Mouse (Mus musculus) induced T-regulatory cell, adult 2 months (primary cell): ENCODE measurements around the gene Fgfr2.

Source experiments
- DNase-seq: peaks from one replicate; pipeline ENCODE4 v3.0.0-alpha.2; 2012; ENCODE audit warnings: low read depth

Gene Fgfr2

GRCm38 (mm10) chr7:130894931-130895617, 2228.1 kb downstream of the Fgfr2 start:
- DNase-seq = no peak

GRCm38 (mm10) chr7:130892973-130893372, 2230.2 kb downstream of the Fgfr2 start:
- DNase-seq = peak; percentile 57

- DNase-seq = no peak
These were observed 2232.3 kb downstream of the Fgfr2 start for GRCm38 (mm10) chr7:130890871-130891270.

DNA sequence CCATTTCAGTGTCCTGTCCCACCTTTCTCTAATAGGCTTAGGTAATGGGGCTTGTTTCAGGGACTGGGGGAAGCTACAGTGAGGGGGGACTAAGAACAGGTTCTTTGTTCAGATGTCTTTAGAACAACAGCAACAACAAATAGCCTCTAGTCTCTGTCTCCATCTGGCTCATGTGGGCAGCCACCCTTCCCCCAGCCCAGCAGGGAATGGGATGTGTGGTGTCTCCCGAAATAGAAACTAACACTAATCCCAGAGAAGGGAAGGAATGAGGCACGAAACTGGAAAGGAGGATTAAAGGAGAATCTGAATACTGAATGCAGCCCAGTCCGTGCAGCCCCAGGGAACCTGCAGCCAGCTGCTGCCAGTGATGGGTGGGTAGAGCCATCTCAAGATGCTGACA, 2235.2 kb downstream of the Fgfr2 start:
- no peak for DNase-seq

DNA sequence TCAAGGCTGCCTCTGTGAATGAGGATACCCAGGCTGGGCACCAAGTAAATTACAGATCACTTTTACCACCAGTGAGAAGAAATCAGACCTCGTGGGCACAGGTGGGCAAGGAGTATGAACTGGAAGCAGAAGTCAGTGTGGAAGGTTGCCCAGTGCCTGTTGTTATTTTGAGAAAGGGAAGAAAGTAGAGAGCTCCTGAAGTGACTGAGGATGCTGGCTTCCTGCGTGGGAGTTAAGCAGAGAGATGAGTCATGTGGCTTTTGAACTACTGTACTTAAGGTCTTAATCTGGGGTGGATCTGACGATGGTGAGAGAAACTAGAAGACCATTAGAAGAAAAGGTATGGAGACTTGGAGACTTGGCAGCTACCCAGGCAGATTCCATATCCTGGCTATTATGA, 2236.9 kb downstream of the Fgfr2 start:
- DNase-seq = peak; percentile 53

DNA sequence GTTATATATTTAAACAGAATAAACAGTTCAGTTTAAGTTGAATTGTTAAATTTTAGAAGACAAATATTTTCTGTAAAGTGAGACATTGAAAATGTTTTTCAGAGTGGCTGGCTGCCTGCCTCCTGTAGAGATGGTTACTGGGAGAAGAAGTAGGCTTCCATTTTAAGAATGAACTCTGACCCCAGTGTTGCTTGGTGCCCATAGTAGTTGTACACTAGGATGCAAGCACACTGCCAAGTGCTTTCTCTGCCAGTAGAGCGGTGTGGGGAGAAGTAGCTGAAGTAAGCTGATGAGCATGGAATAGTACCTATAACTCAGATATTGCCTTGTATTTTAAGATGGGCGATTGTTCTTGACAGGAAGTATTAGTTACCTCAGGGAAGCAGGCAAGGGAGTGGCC, 2239.0 kb downstream of the Fgfr2 start:
- DNase-seq = no peak

- no peak for DNase-seq
These were observed 2255.9 kb downstream of the Fgfr2 start for GRCm38 (mm10) chr7:130867256-130867655.

DNA sequence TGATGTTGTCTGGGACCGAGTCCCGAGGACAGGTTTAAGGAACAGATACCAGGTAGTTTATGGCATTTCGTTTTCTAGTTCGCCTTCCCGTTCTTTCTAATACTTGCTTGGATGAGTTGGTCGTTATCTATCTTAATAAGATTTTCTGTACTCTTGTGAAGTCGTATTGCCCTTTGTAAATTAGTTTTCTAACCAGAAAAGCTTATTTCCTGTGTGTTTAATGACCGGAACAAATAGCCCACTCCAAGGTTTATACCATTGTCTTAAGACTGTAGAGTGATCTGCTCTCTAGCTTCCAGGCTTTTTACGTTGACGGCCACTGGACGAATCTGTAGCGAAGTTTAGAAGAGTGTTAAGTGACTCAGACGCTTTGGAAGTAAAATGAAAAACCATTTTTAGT, 2256.5 kb downstream of the Fgfr2 start:
- no peak for DNase-seq

DNA sequence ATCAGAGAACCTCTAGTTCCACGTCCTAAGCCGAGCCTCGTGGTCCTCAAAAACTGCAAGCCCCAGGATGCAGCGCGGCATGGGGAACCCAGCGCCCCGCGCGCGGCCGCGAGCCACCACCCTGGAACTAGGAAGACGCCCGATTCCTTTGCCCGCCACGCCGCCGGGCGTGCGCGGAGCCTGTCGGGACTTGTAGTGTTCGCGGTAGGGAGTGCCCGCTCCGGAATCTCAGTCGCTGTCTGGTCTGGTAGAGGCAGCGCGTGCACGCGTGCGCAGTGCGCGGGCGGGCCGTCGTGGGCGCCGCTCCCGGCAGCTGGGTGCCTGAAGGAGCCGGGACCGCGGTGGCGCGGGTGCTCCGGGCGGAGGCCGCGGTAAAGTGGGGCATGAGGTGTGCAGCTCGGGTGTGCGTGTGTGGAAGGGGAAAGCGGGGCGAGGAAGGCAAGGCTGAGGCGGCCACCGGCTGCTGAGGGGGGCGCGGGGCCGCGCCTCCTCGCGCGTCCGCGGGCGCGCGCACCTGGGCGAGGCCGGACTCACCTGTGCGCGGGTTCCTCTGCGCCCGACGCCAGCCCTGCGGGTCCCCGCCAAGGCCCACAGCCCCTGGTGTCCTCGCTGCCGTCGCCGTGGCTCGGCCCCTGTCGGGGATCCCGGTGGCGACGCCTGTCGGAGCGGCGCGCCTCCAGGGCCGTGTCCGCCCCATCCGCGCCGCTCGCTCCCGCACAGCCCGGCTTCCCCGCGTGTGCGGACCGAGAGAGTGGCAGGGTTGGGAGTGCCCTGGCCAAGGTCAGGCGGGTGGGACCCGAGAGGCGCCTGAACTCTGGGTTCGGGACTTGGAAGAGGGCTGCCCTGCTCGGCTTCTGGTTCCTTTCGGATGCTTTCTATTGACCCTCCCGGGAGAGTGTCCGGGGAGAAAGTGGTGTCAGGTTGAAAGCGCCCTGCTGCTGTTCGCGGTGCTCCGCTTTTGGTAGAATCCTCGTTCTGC, 2257.2 kb downstream of the Fgfr2 start, which contains the start of gene Plekha1:
Plekha1 (plus strand) TSS at position 144 of the 979 bp plus-strand sequence.
- peak; percentile 96 for DNase-seq

GRCm38 (mm10) chr7:130864711-130865110, 2258.4 kb downstream of the Fgfr2 start:
- no peak for DNase-seq

DNA sequence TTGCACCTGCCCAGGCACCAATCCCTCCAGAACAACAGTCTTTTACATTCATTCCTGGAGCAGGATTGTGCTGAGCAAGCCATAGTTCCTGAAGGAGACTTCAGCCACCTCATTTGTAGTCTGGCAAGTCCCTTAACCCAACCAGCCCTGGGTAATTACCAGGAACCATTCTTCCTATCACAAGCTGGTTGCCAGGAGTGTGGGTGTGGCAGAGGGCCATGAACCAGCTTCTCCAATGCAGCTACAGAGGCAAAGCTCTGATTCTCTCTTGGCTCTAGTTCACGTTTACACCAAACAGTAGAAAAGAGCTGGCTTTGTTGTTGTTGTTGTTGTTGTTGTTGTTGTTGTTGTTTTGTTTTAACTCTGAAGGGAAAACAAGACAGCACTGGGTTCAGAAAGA, 2260.6 kb downstream of the Fgfr2 start:
- no peak for DNase-seq

GRCm38 (mm10) chr7:130860721-130861142, 2262.4 kb downstream of the Fgfr2 start:
- DNase-seq = no peak

DNA sequence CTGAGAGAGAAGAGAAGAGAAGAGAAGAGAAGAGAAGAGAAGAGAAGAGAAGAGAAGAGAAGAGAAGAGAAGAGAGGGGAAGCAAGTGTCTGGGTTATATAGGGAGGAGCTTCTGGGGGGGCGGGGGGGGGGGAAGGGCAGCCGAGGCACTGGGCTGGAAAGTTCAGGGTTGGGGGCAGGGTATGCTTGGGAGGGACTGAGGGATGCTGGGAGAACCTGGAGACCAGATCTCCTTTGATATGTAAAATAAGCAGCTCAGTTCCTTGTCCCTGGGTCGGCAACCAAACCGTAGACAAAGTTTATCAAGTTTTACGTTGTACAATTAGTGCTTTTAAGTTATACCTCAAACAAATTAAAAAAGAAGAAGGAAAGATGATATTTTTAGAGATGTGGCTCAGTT, 2263.2 kb downstream of the Fgfr2 start:
- no peak for DNase-seq

DNA sequence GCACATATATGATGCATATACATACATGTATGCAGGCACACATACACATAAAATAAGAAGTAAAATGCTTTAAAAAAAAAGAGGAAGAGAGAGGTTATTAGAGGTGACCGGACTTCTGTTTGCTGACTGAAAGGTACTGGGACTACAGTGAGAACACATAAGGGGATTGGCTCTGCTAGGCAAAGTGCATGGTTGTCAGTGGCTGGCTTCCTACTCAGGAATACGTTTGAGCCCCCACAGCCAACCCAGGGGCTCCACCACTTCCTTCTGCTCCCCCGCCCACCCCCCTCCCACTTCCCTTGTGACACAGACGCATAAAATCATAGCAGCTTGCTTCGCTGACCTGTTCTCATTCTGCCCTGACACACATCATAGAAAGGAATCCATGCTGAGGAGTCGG, 2265.2 kb downstream of the Fgfr2 start:
- no peak for DNase-seq

GRCm38 (mm10) chr7:130855681-130856080, 2267.5 kb downstream of the Fgfr2 start:
- DNase-seq = no peak

- DNase-seq = no peak
These were observed 2268.4 kb downstream of the Fgfr2 start for GRCm38 (mm10) chr7:130854684-130855292.

DNA sequence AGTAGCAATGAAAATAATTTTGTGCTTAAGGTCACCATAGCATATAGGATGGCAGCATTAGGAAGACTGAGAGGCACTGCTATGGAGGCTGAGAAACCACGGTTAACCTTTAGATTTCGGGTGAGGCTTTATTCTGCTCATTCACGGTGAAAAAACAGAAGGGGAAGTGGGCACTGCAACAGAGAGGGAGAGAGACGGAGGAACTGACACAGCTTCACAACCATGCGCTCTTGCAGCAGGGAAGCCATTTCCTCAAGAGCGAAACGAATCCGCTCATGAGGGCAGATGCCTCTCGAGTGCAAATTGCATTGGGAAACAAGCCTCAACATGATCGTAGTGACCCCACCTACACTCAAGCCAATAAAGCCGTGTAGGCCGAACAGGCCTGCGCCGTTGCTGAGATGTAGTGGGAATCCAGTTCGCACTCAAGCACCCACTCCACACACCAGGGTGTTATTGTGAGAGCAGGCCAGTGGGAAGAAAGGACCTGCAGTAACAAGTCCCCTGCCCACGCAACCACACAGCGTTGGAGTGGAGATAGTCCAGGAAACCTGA, 2275.9 kb downstream of the Fgfr2 start:
- no peak for DNase-seq

- DNase-seq = no peak
These were observed 2283.6 kb downstream of the Fgfr2 start for GRCm38 (mm10) chr7:130839380-130840100.

GRCm38 (mm10) chr7:130838658-130839025, 2284.5 kb downstream of the Fgfr2 start:
- DNase-seq = no peak

DNA sequence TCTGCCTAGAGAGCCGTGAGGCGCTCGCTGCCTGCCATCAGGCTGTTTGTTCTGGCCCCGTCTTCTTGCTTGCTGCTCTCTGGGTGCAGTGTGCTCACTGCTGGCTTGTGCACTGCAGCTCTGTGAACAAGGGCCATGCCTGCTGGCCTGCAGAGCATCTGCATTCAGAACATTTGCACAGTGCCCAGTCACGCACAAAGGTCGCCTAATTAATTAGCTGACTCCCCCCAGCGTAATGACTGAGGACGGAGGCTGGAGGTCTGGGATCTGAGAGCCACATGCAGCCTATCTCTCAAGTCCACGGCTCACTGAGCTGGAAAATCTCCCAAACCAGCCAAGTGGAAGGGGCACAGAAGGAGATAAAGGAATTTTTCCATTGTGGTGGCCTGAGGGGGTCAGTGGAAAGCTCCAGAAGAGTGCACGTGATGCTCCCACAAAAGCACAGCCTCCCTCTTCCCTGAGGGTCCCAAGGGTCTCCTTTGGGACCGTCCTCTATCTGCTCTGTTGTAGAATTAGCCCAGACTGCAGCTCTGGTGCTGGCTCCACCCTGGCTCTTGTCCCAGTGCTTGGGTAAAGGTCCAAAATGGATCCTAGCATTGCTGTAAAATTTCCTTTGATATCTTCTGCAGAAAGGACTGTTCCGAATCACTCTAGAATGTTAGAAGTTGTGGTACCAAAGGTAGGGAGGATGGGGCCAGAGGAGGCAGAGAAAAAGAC, 2285.1 kb downstream of the Fgfr2 start:
- DNase-seq = no peak

DNA sequence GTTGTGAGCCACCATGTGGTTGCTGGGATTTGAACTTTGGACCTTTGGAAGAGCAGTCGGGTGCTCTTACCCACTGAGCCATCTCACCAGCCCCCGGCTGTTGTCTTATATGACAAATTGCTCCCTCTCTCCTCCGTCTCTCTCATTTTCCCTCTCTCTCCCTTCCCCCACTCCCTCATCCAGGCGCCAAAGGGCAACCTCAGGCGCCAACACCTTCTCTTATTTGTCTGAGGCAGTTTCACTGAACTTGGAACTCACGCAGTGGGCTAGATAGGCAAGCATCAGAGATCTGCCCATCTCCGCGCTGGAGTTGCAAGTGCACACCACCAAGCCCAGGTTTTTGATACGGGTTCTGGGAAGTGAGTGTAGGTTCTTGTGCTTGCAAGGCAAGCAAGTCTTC, 2287.1 kb downstream of the Fgfr2 start:
- no peak for DNase-seq
